Mouse (Mus musculus): ENCODE measurements around the gene Rasa2. TPM values are rescaled to one million over a fixed set of nuclear protein-coding genes. Genes with fewer than 3 reads are reported as not detected.

Rasa2 gene
- total and polyA plus RNA-seq, 3 experiments = 9.7 to 9.8 (median 9.8) TPM

- TF ChIP-seq UBTF (IDR thresholded peaks at IDR 0.05; ENCODE audit: low read depth, low read length) = no peak
- TF ChIP-seq KAT2A (IDR thresholded peaks at IDR 0.05; ENCODE audit: insufficient replicate concordance, low read length) = no peak
- no peak overlapping the region for H3K9ac ChIP-seq (ENCODE audit: insufficient read depth, low read depth)
- no peak overlapping the region for H3K4me3 ChIP-seq (replicated peaks in 1 of 3; ENCODE audit: low read depth in 2 of 3, low read length in 2 of 3, poor library complexity in 1 of 3)
- peak overlapping the region; percentile 21; the same call in 1 of the 2 replicates for H3K4me2 ChIP-seq (ENCODE audit: insufficient read depth, low read depth, poor library complexity, severe bottlenecking)
- peak; percentile 35 for DNase-seq (ENCODE audit: extremely low read depth)
- H3K9me3 ChIP-seq (replicated peaks; ENCODE audit: low read length) = no peaks in the 10 kb centered on the region
- peaks cover 0 to 21% of the 10 kb centered on the region in 2 experiments; a peak in 2 of 4 replicates for H3K4me1 ChIP-seq (ENCODE audit: control insufficient read depth in 1 of 2, insufficient read depth in 2 of 2)
- peaks cover 13 to 33% of the 10 kb centered on the region in 2 experiments for H3K36me3 ChIP-seq (replicated peaks in 1 of 2; ENCODE audit: control insufficient read depth in 1 of 2, insufficient read depth in 1 of 2, low read length in 1 of 2)
- no peak overlapping the region for H3K27ac ChIP-seq (ENCODE audit: insufficient read depth, low read depth)
- dilution Hi-C loops (cut with MboI; ENCODE audit: extremely low pct_ligation_motif_present, extremely low pct_unique_long_range_greater_than_20kb, low sequenced_read_pairs) (no loop called here), in situ Hi-C loops (cut with MboI; ENCODE audit: low pct_ligation_motif_present, low pct_unique_long_range_greater_than_20kb, low sequenced_read_pairs) (loop anchor here (5.0 kb wide), 1 partner anchor 75 kb away; no protein-coding TSS in a partner anchor)
- H3K27me3 ChIP-seq (replicated peaks) = no peaks in the 10 kb centered on the region
- H3K79me2 ChIP-seq (replicated peaks; ENCODE audit: control insufficient read depth, extremely low read depth, insufficient read depth, poor library complexity, severe bottlenecking) = no peaks in the 10 kb centered on the region
Observed at GRCm38 (mm10) chr9:96577674-96578073, 53.7 kb downstream of the Rasa2 start.

GRCm38 (mm10) chr9:96573252-96573651 lies 58.2 kb downstream of the Rasa2 start:
- dilution Hi-C loops (cut with MboI; ENCODE audit: extremely low pct_ligation_motif_present, extremely low pct_unique_long_range_greater_than_20kb, low sequenced_read_pairs) = no loop called here
- in situ Hi-C loops (cut with MboI; ENCODE audit: low pct_ligation_motif_present, low pct_unique_long_range_greater_than_20kb, low sequenced_read_pairs) = loop anchor here (5.0 kb wide), 1 partner anchor 244 kb away; no protein-coding TSS in a partner anchor
- Histone ChIP-seq H3K4me2 (ENCODE audit: insufficient read depth, low read depth, poor library complexity, severe bottlenecking) (no peak overlapping the region), H3K9ac (ENCODE audit: insufficient read depth, low read depth) (no peak overlapping the region), H3K9me3 (replicated peaks; ENCODE audit: low read length) (no peaks in the 10 kb centered on the region), H3K27me3 (replicated peaks) (no peaks in the 10 kb centered on the region), H3K36me3 (replicated peaks in 1 of 2; ENCODE audit: control insufficient read depth in 1 of 2, insufficient read depth in 1 of 2, low read length in 1 of 2) (peaks cover 24 to 50% of the 10 kb centered on the region in 2 experiments), H3K4me1 (ENCODE audit: control insufficient read depth in 1 of 2, insufficient read depth in 2 of 2) (peaks cover 0 to 18% of the 10 kb centered on the region in 2 experiments; a peak in 2 of 4 replicates), H3K79me2 (replicated peaks; ENCODE audit: control insufficient read depth, extremely low read depth, insufficient read depth, poor library complexity, severe bottlenecking) (no peaks in the 10 kb centered on the region), H3K4me3 (replicated peaks in 1 of 3; ENCODE audit: low read depth in 2 of 3, low read length in 2 of 3, poor library complexity in 1 of 3) (no peak overlapping the region), H3K27ac (ENCODE audit: insufficient read depth, low read depth) (no peak overlapping the region)
- peak; percentile 35 for DNase-seq (ENCODE audit: extremely low read depth)
- peak; percentile 71 for TF ChIP-seq SMC3 (IDR thresholded peaks at IDR 0.05; ENCODE audit: low read depth, low read length)
- no peak for TF ChIP-seq GABPA (IDR thresholded peaks at IDR 0.05; ENCODE audit: insufficient replicate concordance, low read depth, low read length)
- TF ChIP-seq MYC (IDR thresholded peaks at IDR 0.05; ENCODE audit: low read depth, low read length) = no peak
- peak; percentile 94 for TF ChIP-seq RAD21 (IDR thresholded peaks at IDR 0.05; ENCODE audit: low read depth, low read length)
- no peak for TF ChIP-seq MAX (IDR thresholded peaks at IDR 0.05; ENCODE audit: low read length)
- TF ChIP-seq ZC3H11A (IDR thresholded peaks at IDR 0.05; ENCODE audit: low read depth, low read length) = peak; percentile 37
- TF ChIP-seq MXI1 (IDR thresholded peaks at IDR 0.05; ENCODE audit: low read depth, low read length) = no peak
- peak; percentile 85 to 96 for TF ChIP-seq CTCF (conservative IDR thresholded peaks at IDR 0.05 in 1 of 2, IDR thresholded peaks at IDR 0.05 in 1 of 2; ENCODE audit: low read depth in 2 of 2, low read length in 2 of 2)
- TF ChIP-seq MAZ (IDR thresholded peaks at IDR 0.05; ENCODE audit: low read depth, low read length) = no peak
- no peak for TF ChIP-seq SIN3A (IDR thresholded peaks at IDR 0.05; ENCODE audit: low read length)
- TF ChIP-seq KAT2A (IDR thresholded peaks at IDR 0.05; ENCODE audit: insufficient replicate concordance, low read length) = no peak
- TF ChIP-seq NRF1 (IDR thresholded peaks at IDR 0.05; ENCODE audit: low read depth, low read length) = no peak

- Histone ChIP-seq H3K4me3 (replicated peaks in 1 of 3; ENCODE audit: low read depth in 2 of 3, low read length in 2 of 3, poor library complexity in 1 of 3) (no peak overlapping the region), H3K4me1 (ENCODE audit: control insufficient read depth in 1 of 2, insufficient read depth in 2 of 2) (peaks cover 0 to 13% of the 10 kb centered on the region in 2 experiments; a peak in 2 of 4 replicates), H3K27ac (ENCODE audit: insufficient read depth, low read depth) (no peak overlapping the region), H3K4me2 (ENCODE audit: insufficient read depth, low read depth, poor library complexity, severe bottlenecking) (no peak overlapping the region), H3K9ac (ENCODE audit: insufficient read depth, low read depth) (no peak overlapping the region), H3K9me3 (replicated peaks; ENCODE audit: low read length) (no peaks in the 10 kb centered on the region), H3K79me2 (replicated peaks; ENCODE audit: control insufficient read depth, extremely low read depth, insufficient read depth, poor library complexity, severe bottlenecking) (no peaks in the 10 kb centered on the region), H3K36me3 (replicated peaks in 1 of 2; ENCODE audit: control insufficient read depth in 1 of 2, insufficient read depth in 1 of 2, low read length in 1 of 2) (peaks cover 24 to 50% of the 10 kb centered on the region in 2 experiments), H3K27me3 (replicated peaks) (no peaks in the 10 kb centered on the region)
- TF ChIP-seq TCF12 (IDR thresholded peaks at IDR 0.05; ENCODE audit: low read depth, low read length) = no peak
- TF ChIP-seq IRF4 (IDR thresholded peaks at IDR 0.05; ENCODE audit: low read depth, low read length) = no peak
- dilution Hi-C loops (cut with MboI; ENCODE audit: extremely low pct_ligation_motif_present, extremely low pct_unique_long_range_greater_than_20kb, low sequenced_read_pairs) (no loop called here), in situ Hi-C loops (cut with MboI; ENCODE audit: low pct_ligation_motif_present, low pct_unique_long_range_greater_than_20kb, low sequenced_read_pairs) (loop anchor here (5.0 kb wide), 1 partner anchor 245 kb away; no protein-coding TSS in a partner anchor)
- no peak for DNase-seq (ENCODE audit: extremely low read depth)
Observed at GRCm38 (mm10) chr9:96572754-96573153, 58.7 kb downstream of the Rasa2 start.
